Mouse (Mus musculus) cortical plate, adult 2 months (tissue): Measurements from ENCODE around the gene Syf2.

ENCODE experiments used
- CTCF ChIP-seq: fragments of 200-500 bp; IDR thresholded peaks from 2 replicates; pipeline ENCODE4 v1.5.1; 2011; ENCODE audit warnings: mild to moderate bottlenecking, control low read depth, low read length; ENCODE audit not compliant: insufficient read depth; ENCODE audit errors: extremely low read depth
- POLR2A ChIP-seq: fragments of 200-500 bp; IDR thresholded peaks from 2 replicates; pipeline ENCODE4 v1.6.1; 2011; ENCODE audit warnings: mild to moderate bottlenecking, low read length, control low read depth; ENCODE audit not compliant: insufficient read depth; ENCODE audit errors: extremely low read depth

DNA sequence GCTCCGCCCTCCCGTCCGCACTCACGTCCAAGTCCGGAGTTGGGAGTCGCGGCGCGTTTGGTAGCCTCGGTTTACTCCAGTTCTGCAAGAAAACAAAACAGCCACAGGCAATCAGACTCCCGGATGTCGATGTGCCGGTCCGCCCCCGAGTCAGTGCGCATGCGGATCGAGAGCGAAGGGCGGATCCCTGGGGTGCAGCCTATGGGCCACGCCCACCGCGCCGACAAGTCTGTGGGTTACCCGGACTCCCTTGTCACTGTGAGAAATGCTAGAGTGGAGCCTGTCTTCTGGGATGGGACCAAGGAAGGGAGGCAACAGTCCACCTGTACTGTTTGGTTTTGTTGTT, 15.9 kb upstream of the Syf2 start, which contains the start of gene Tmem50a:
- TF ChIP-seq POLR2A (peak; percentile 82), CTCF (no peak)
